Mouse (Mus musculus): ENCODE measurements around the gene Gm45716.

- TF ChIP-seq CTCF (IDR thresholded peaks at IDR 0.05; ENCODE audit: extremely low read depth, insufficient read length, insufficient replicate concordance, low read depth, low read length) = no peak
- TF ChIP-seq POLR2A (IDR thresholded peaks at IDR 0.05; ENCODE audit: low read depth, low read length) = no peak
Observed at GRCm38 (mm10) chr11:90284079-90284478, 96.6 kb downstream of the Gm45716 start.
